15 mouse cellular contexts compared by ENCODE assay signal in genomic region chr11:64332406-64332805, GRCm38 (mm10).
"Had no signal": no experiment of that assay in that cellular context is flagged by ENCODE, and none has a peak within 500 bp of the region (broad histone marks: within the 10 kb centered on the region; RNA-seq: fewer than 3 reads in every experiment).

No protein-coding gene starts in this region.

- H3K4me1 ChIP-seq: midbrain, embryonic 13.5 days; midbrain, embryonic 15.5 days; neural tube, embryonic 15.5 days had no signal

- H3K27ac ChIP-seq: liver, embryonic 14.5 days; midbrain, embryonic 10.5 days; midbrain, embryonic 13.5 days; midbrain, embryonic 15.5 days; neural tube, embryonic 13.5 days; neural tube, embryonic 15.5 days had no signal

- DNase-seq: lung, adult 18-20 months; lung, embryonic 14.5 days; retina, postnatal 1 day; right cerebral cortex, postnatal 4 days; spleen, adult 18-20 months; thymus, adult 18-20 months; thymus, postnatal 14 days; thymus, postnatal 36 days had no signal

- H3K4me3 ChIP-seq: midbrain, embryonic 10.5 days; midbrain, embryonic 13.5 days; midbrain, embryonic 15.5 days; myocyte; neural tube, embryonic 13.5 days; neural tube, embryonic 15.5 days had no signal

- ATAC-seq: midbrain, embryonic 13.5 days; midbrain, embryonic 15.5 days had no signal

- H3K27me3 ChIP-seq: midbrain, embryonic 13.5 days; midbrain, embryonic 15.5 days; neural tube, embryonic 13.5 days; neural tube, embryonic 15.5 days had no signal

- H3K9me3 ChIP-seq: midbrain, embryonic 10.5 days; midbrain, embryonic 13.5 days; midbrain, embryonic 15.5 days; neural tube, embryonic 13.5 days; neural tube, embryonic 15.5 days had no signal

- H3K9ac ChIP-seq: liver, embryonic 14.5 days; lung, embryonic 14.5 days; midbrain, embryonic 13.5 days; midbrain, embryonic 15.5 days; neural tube, embryonic 13.5 days; neural tube, embryonic 15.5 days had no signal

- H3K4me2 ChIP-seq: lung, embryonic 14.5 days; midbrain, embryonic 13.5 days; midbrain, embryonic 15.5 days; neural tube, embryonic 13.5 days; neural tube, embryonic 15.5 days had no signal

- H3K36me3 ChIP-seq: midbrain, embryonic 10.5 days; midbrain, embryonic 13.5 days; midbrain, embryonic 15.5 days; neural tube, embryonic 13.5 days; neural tube, embryonic 15.5 days had no signal
